Mouse (Mus musculus) embryonic fibroblast, embryonic 13.5 days (primary cell): ENCODE results near the gene Ifi207.
"Not testable (repeated sequence)": the region's sequence is repeated elsewhere in the genome, so short reads cannot be mapped to it uniquely, and the experiment has no call there.

Experiments used
- CTCF ChIP-seq: IDR thresholded peaks from 2 replicates; pipeline ENCODE4 v1.5.1; 2011; ENCODE audit warnings: mild to moderate bottlenecking, control low read depth, low read length, moderate library complexity, borderline replicate concordance; ENCODE audit not compliant: insufficient read depth
- POLR2A ChIP-seq: IDR thresholded peaks from 2 replicates; pipeline ENCODE4 v1.6.1; 2011; ENCODE audit warnings: low read depth, mild to moderate bottlenecking, control low read depth, low read length, moderate library complexity

DNA sequence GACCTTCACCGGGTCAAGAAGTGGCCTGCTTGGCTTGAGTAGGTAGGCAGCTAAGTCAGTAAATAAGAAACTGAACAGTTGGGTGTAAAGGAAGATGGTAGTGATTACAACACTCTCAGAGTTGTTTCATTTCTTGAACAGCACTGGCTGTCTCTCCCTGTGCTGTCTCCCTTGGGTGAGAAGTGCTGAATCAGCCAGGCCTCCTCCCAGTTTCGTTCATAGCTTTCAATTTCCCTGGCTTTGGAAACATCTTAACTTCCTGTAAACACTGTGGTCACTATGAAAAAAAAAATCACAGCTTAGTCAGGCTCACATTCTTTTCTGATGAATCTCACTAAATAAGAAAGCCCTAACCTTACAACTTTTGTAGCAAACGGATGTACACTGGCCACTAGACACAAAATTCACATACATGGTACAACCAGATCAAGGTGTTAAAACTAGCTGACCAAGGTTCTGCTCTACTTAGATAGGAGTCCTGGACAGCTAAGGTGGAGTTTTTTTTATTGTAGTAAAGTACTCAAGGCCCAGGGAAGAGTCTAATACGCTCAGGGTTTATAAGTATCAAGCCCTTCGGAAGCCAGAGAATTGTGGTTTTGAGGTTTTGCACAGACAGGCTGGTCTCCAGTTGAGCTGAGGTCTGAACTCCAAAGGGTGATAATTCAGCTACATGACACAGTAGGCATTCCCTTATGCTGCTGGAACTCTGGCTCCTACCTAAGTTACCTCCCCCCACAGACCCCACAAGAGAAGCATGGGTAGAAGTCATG lies 25.5 kb upstream of the Ifi207 start, which contains the start of gene Ifi204:
- not testable (repeated sequence) for TF ChIP-seq CTCF, POLR2A
